Mouse (Mus musculus) neural tube, embryonic 13.5 days (tissue): Measurements from ENCODE around the gene Il23a. TPM values are rescaled to one million over a fixed set of nuclear protein-coding genes. Genes with fewer than 3 reads are reported as not detected.
"Not testable (repeated sequence)": the region's sequence is repeated elsewhere in the genome, so short reads cannot be mapped to it uniquely, and the experiment has no call there.

Experiments
- ATAC-seq: fragments of 200-750 bp; cut with Nextera tagmentation; 2 replicates; pipeline ENCODE4 v1.8.0; 2017; ENCODE audit warnings: low read depth, mild to moderate bottlenecking, moderate TSS enrichment, moderate library complexity
- H3K27ac ChIP-seq: fragments of 300-500 bp; sonication (generic); replicated peaks from 2 replicates; pipeline ENCODE4 v1.5.1; 2015; ENCODE audit warnings: moderate library complexity, mild to moderate bottlenecking, inconsistent platforms
- H3K27me3 ChIP-seq: fragments of 300-500 bp; sonication (generic); 2 replicates; pipeline ENCODE4 v1.6.1; 2015; ENCODE audit warnings: mild to moderate bottlenecking, inconsistent platforms
- H3K36me3 ChIP-seq: fragments of 300-500 bp; sonication (generic); 2 replicates; pipeline ENCODE4 v1.6.1; 2015; ENCODE audit warnings: mild to moderate bottlenecking, inconsistent platforms
- H3K4me1 ChIP-seq: fragments of 300-500 bp; sonication (generic); replicated peaks from 2 replicates; pipeline ENCODE4 v1.6.1; 2015; ENCODE audit warnings: inconsistent platforms
- H3K4me2 ChIP-seq: fragments of 300-500 bp; sonication (generic); 2 replicates; pipeline ENCODE4 v1.6.1; 2015; ENCODE audit warnings: inconsistent platforms, mild to moderate bottlenecking, moderate library complexity
- H3K4me3 ChIP-seq: fragments of 300-500 bp; sonication (generic); 2 replicates; pipeline ENCODE4 v1.5.1; 2015; ENCODE audit warnings: mild to moderate bottlenecking, inconsistent platforms
- H3K9ac ChIP-seq: fragments of 300-500 bp; sonication (generic); 2 replicates; pipeline ENCODE4 v1.6.1; 2015; ENCODE audit warnings: moderate library complexity, mild to moderate bottlenecking, inconsistent platforms
- H3K9me3 ChIP-seq: fragments of 300-500 bp; sonication (generic); 2 replicates; pipeline ENCODE4 v1.6.1; 2016; ENCODE audit warnings: inconsistent platforms
- WGBS: fragments of 180-500 bp; shearing (Covaris S2); methylation state at CpG from one replicate; pipeline ENCODE4 v1.1.7; 2015; 5-methylcytosine and 5-hydroxymethylcytosine counted together
- polyA plus RNA-seq: library from polyadenylated mRNA; unstranded; fragments of >200 nt; fragmentation: Nextera tagmentation; extraction: Ambion mirVana; gene quantifications from 2 replicates; pipeline ENCODE4 v1.2.1, GENCODE M21; 2015

The Il23a gene
- polyA plus RNA-seq, 1 experiment from 2014 or later = 0.38 TPM

GRCm38 (mm10) chr10:128275374-128275773, 23.2 kb downstream of the Il23a start:
- ATAC-seq, H3K27ac ChIP-seq, H3K27me3 ChIP-seq, H3K9me3 ChIP-seq, H3K4me3 ChIP-seq, H3K9ac ChIP-seq, H3K4me2 ChIP-seq: not testable (repeated sequence)
- WGBS = 88% methylated on average over 1 of the region's 1 CpGs
- peaks cover 11% of the 10 kb centered on the region; the same call in 1 of the 2 replicates for H3K4me1 ChIP-seq
- H3K36me3 ChIP-seq = peaks cover 34% of the 10 kb centered on the region

GRCm38 (mm10) chr10:128272819-128273439, 25.6 kb downstream of the Il23a start:
- H3K4me3 ChIP-seq, ATAC-seq, H3K9ac ChIP-seq, H3K27me3 ChIP-seq, H3K9me3 ChIP-seq, H3K4me2 ChIP-seq, H3K27ac ChIP-seq: not testable (repeated sequence)
- 92% methylated on average over 4 of the region's 7 CpGs for WGBS
- peaks cover 12% of the 10 kb centered on the region for H3K36me3 ChIP-seq
- H3K4me1 ChIP-seq = peaks cover 11% of the 10 kb centered on the region; the same call in 1 of the 2 replicates

- H3K9ac ChIP-seq = no peak overlapping the region
- H3K27ac ChIP-seq = no peak overlapping the region
- ATAC-seq = no peak
- H3K4me2 ChIP-seq = peak overlapping the region; percentile 0; the same call in 1 of the 2 replicates
- H3K36me3 ChIP-seq = peaks cover 6% of the 10 kb centered on the region
- no peaks in the 10 kb centered on the region for H3K27me3 ChIP-seq
- WGBS = 71% methylated on average over 2 of the region's 2 CpGs
- no peaks in the 10 kb centered on the region for H3K9me3 ChIP-seq
- peaks cover 11% of the 10 kb centered on the region; the same call in 1 of the 2 replicates for H3K4me1 ChIP-seq
- no peak overlapping the region for H3K4me3 ChIP-seq
Measured at GRCm38 (mm10) chr10:128271883-128272282, 26.7 kb downstream of the Il23a start.

GRCm38 (mm10) chr10:128270866-128271265, 27.7 kb downstream of the Il23a start:
- Histone ChIP-seq H3K4me2 (peak overlapping the region; percentile 62), H3K36me3 (no peaks in the 10 kb centered on the region), H3K4me1 (peaks cover 11% of the 10 kb centered on the region; the same call in 1 of the 2 replicates), H3K27ac (peak overlapping the region; percentile 88), H3K9ac (peak overlapping the region; percentile 86), H3K4me3 (peak overlapping the region; percentile 79), H3K9me3 (no peaks in the 10 kb centered on the region), H3K27me3 (no peaks in the 10 kb centered on the region)
- WGBS = 41% methylated on average over 7 of the region's 7 CpGs
- no peak for ATAC-seq

GRCm38 (mm10) chr10:128270287-128270841, 28.2 kb downstream of the Il23a start, which contains the start of gene Stat2:
Gene Stat2 (plus strand): TSS chr10:128270559.
- Histone ChIP-seq H3K9me3 (no peaks in the 10 kb centered on the region), H3K27me3 (no peaks in the 10 kb centered on the region), H3K9ac (peak within 1 kb of the TSS; percentile 86), H3K4me3 (peak within 1 kb of the TSS; percentile 79), H3K36me3 (no peaks in the 10 kb centered on the region), H3K27ac (peak within 1 kb of the TSS; percentile 88), H3K4me1 (peaks cover 11% of the 10 kb centered on the region; the same call in 1 of the 2 replicates), H3K4me2 (peak within 1 kb of the TSS; percentile 62)
- under 1% methylated on average over 43 of the region's 43 CpGs for WGBS
- peak; percentile 99 for ATAC-seq

- 89% methylated on average over 16 of the region's 16 CpGs for WGBS
- no peak overlapping the region for H3K27ac ChIP-seq
- ATAC-seq = no peak
- no peaks in the 10 kb centered on the region for H3K36me3 ChIP-seq
- no peaks in the 10 kb centered on the region for H3K9me3 ChIP-seq
- peak overlapping the region; percentile 62; the same call in 1 of the 2 replicates for H3K4me2 ChIP-seq
- peaks cover 11% of the 10 kb centered on the region; the same call in 1 of the 2 replicates for H3K4me1 ChIP-seq
- no peaks in the 10 kb centered on the region for H3K27me3 ChIP-seq
- no peak overlapping the region for H3K4me3 ChIP-seq
- no peak overlapping the region for H3K9ac ChIP-seq
Measured at GRCm38 (mm10) chr10:128269206-128269910, 29.2 kb downstream of the Il23a start.

- Histone ChIP-seq H3K36me3 (no peaks in the 10 kb centered on the region), H3K4me2 (no peak within 1 kb of the TSS), H3K9ac (no peak within 1 kb of the TSS), H3K4me1 (peaks cover 11% of the 10 kb centered on the region; the same call in 1 of the 2 replicates), H3K27ac (no peak within 1 kb of the TSS), H3K27me3 (no peaks in the 10 kb centered on the region), H3K4me3 (no peak within 1 kb of the TSS), H3K9me3 (no peaks in the 10 kb centered on the region)
- 87% methylated on average over 6 of the region's 6 CpGs for WGBS
- ATAC-seq = no peak
Measured at GRCm38 (mm10) chr10:128268371-128268770, 30.2 kb downstream of the Il23a start, which contains the start of gene Apof. Gene Apof (plus strand): TSS chr10:128268671.

- H3K9ac ChIP-seq = no peak overlapping the region
- no peaks in the 10 kb centered on the region for H3K4me1 ChIP-seq
- H3K9me3 ChIP-seq = no peaks in the 10 kb centered on the region
- H3K36me3 ChIP-seq = no peaks in the 10 kb centered on the region
- 85% methylated on average over 6 of the region's 6 CpGs for WGBS
- no peak overlapping the region for H3K27ac ChIP-seq
- H3K27me3 ChIP-seq = no peaks in the 10 kb centered on the region
- no peak overlapping the region for H3K4me2 ChIP-seq
- no peak for ATAC-seq
- no peak overlapping the region for H3K4me3 ChIP-seq
Measured at GRCm38 (mm10) chr10:128263393-128264310, 34.9 kb downstream of the Il23a start.

GRCm38 (mm10) chr10:128262300-128262699, 36.3 kb downstream of the Il23a start:
- no peaks in the 10 kb centered on the region for H3K36me3 ChIP-seq
- H3K27ac ChIP-seq = no peak overlapping the region
- no peaks in the 10 kb centered on the region for H3K4me1 ChIP-seq
- no peaks in the 10 kb centered on the region for H3K27me3 ChIP-seq
- H3K9ac ChIP-seq = no peak overlapping the region
- no peak overlapping the region for H3K4me2 ChIP-seq
- no peak for ATAC-seq
- WGBS = 79% methylated on average over 22 of the region's 22 CpGs
- no peak overlapping the region for H3K4me3 ChIP-seq
- no peaks in the 10 kb centered on the region for H3K9me3 ChIP-seq

GRCm38 (mm10) chr10:128260376-128260775, 38.2 kb downstream of the Il23a start:
- ATAC-seq, H3K4me2 ChIP-seq, H3K4me3 ChIP-seq, H3K36me3 ChIP-seq, H3K27me3 ChIP-seq, H3K27ac ChIP-seq, H3K9ac ChIP-seq, H3K9me3 ChIP-seq, H3K4me1 ChIP-seq: not testable (repeated sequence)
- WGBS = 85% methylated on average over 7 of the region's 7 CpGs

- Histone ChIP-seq H3K27me3 (no peaks in the 10 kb centered on the region), H3K4me3 (no peak overlapping the region), H3K9ac (no peak overlapping the region), H3K9me3 (no peaks in the 10 kb centered on the region), H3K36me3 (no peaks in the 10 kb centered on the region), H3K4me2 (no peak overlapping the region), H3K4me1 (no peaks in the 10 kb centered on the region), H3K27ac (no peak overlapping the region)
- ATAC-seq = no peak
- 88% methylated on average over 5 of the region's 5 CpGs for WGBS
Measured at GRCm38 (mm10) chr10:128259946-128260345, 38.6 kb downstream of the Il23a start.
